Mouse (Mus musculus) kidney, adult 2 months (tissue): Measurements from ENCODE around the gene Elof1.

Source experiments
- CTCF ChIP-seq: fragments of 200-500 bp; conservative IDR thresholded peaks from 2 replicates; pipeline ENCODE4 v1.5.1; 2011; ENCODE audit warnings: low read depth, mild to moderate bottlenecking, control low read depth, low read length, moderate library complexity, mixed read lengths; ENCODE audit not compliant: insufficient read depth, insufficient read length
- POLR2A ChIP-seq: fragments of 200-500 bp; IDR thresholded peaks from one replicate; pipeline ENCODE4 v1.6.1; 2011; ENCODE audit warnings: low read depth, low read length, control low read depth

GRCm38 (mm10) chr9:22139746-22140145 lies 22.8 kb upstream of the Elof1 start:
- TF ChIP-seq CTCF, result no peak
- no peak for TF ChIP-seq POLR2A
